Mouse (Mus musculus): ENCODE data around the gene Pde1b. TPM values are rescaled to one million over a fixed set of nuclear protein-coding genes. Genes with fewer than 3 reads are reported as not detected.

Pde1b gene
- total and polyA plus RNA-seq, 3 experiments = 1.3 to 2.6 (median 1.9) TPM

DNA sequence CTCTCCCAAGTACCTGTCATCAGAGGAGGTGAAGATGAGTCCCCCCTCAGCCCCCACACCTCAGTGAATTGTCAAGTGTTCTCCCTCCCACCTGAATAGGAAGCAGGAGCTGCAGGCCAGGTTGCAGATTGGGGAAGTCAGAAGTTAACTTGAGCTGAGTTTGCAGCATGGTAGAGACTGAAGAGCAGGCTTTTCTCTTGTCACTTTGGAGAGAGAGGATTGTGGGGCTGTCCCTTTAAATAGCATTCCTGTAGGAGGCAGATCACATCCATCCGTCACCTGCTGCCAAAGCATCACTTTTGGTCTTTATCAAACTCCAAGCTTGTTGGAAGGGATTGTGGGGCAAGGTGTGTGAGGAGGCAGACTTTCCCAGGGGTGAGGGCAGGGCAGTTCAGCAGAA lies 2.1 kb upstream of the Pde1b start:
- TF ChIP-seq POLR2AphosphoS5 (IDR thresholded peaks at IDR 0.05; ENCODE audit: insufficient replicate concordance, low read depth, low read length) (no peak), GATA1 (IDR thresholded peaks at IDR 0.05; ENCODE audit: borderline replicate concordance, low read length) (no peak), TAL1 (conservative IDR thresholded peaks at IDR 0.05; ENCODE audit: low read depth, low read length) (no peak), CTCF (IDR thresholded peaks at IDR 0.05; ENCODE audit: low read depth, low read length) (no peak), GATA2 (IDR thresholded peaks at IDR 0.05; ENCODE audit: borderline replicate concordance, low read depth, low read length) (no peak)
- ATAC-seq (ENCODE audit: extremely low read depth, insufficient number of reproducible peaks, low FRiP score, poor library complexity, severe bottlenecking) (no peak), DNase-seq (ENCODE audit: low spot score) (no peak)
- H3K4me3 ChIP-seq (ENCODE audit: low read depth, low read length) = no peak overlapping the region
- peaks cover 32% of the 10 kb centered on the region for H3K36me3 ChIP-seq (replicated peaks)
- peaks cover 3% of the 10 kb centered on the region; the same call in 1 of the 2 replicates for H3K27me3 ChIP-seq (ENCODE audit: insufficient read depth, low read length)
- H3K9me3 ChIP-seq (replicated peaks) = no peaks in the 10 kb centered on the region
- H3K4me1 ChIP-seq (ENCODE audit: insufficient read depth, low read depth, low read length) = no peaks in the 10 kb centered on the region; the same call in 1 of the 2 replicates

DNA sequence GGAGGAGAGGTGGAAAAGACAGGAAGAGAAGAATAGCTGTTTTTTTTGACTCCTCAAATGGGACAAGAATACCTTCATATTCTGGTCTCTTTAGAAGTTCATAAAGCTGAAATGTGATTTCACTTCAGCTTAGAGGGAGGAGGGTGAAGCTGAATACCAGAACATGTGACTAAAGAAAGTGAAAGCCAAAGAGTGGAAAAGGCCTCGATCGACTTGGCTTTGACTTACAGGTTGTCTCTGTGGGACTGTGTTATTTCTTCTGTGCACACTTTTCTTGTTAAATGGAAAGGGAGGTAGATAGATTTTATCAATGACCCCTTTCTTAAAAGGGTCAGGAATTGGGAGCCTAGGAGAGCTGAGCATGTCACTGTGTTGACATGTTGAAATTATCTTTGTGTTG lies 1.6 kb upstream of the Pde1b start:
- peaks cover 29% of the 10 kb centered on the region for H3K36me3 ChIP-seq (replicated peaks)

DNA sequence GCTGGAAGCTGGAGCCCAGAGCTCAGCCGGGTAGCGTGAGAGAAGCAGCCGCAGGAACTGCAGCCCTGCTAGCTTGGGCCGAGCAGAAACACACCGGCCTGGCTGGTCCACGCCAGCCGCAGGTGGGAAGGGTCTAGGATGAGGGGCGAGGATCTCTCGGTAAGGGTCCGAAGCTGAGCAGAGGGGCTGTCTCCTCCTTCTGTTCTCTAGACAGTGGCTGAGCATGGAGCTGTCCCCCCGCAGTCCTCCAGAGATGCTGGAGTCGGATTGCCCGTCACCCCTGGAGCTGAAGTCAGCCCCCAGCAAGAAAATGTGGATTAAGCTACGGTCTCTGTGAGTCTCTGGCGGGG lies 392 bp downstream of the Pde1b start:
- TF ChIP-seq POLR2AphosphoS5 (IDR thresholded peaks at IDR 0.05; ENCODE audit: insufficient replicate concordance, low read depth, low read length) (no peak), GATA2 (IDR thresholded peaks at IDR 0.05; ENCODE audit: borderline replicate concordance, low read depth, low read length) (no peak), TAL1 (conservative IDR thresholded peaks at IDR 0.05; ENCODE audit: low read depth, low read length) (no peak), CTCF (IDR thresholded peaks at IDR 0.05; ENCODE audit: low read depth, low read length) (no peak), GATA1 (IDR thresholded peaks at IDR 0.05; ENCODE audit: borderline replicate concordance, low read length) (no peak)
- no peaks in the 10 kb centered on the region; the same call in 1 of the 2 replicates for H3K4me1 ChIP-seq (ENCODE audit: insufficient read depth, low read depth, low read length)
- peaks cover 3% of the 10 kb centered on the region; the same call in 1 of the 2 replicates for H3K27me3 ChIP-seq (ENCODE audit: insufficient read depth, low read length)
- H3K9me3 ChIP-seq (replicated peaks) = no peaks in the 10 kb centered on the region
- no peak for ATAC-seq (ENCODE audit: extremely low read depth, insufficient number of reproducible peaks, low FRiP score, poor library complexity, severe bottlenecking)
- H3K36me3 ChIP-seq (replicated peaks) = peaks cover 12% of the 10 kb centered on the region
- H3K4me3 ChIP-seq (ENCODE audit: low read depth, low read length) = no peak overlapping the region
- no peak for DNase-seq (ENCODE audit: low spot score)

More for the DNA sequence above, 1.6 kb upstream of the Pde1b start:
- Histone ChIP-seq H3K27me3 (ENCODE audit: insufficient read depth, low read length) (peaks cover 3% of the 10 kb centered on the region; the same call in 1 of the 2 replicates), H3K4me3 (ENCODE audit: low read depth, low read length) (no peak overlapping the region), H3K4me1 (ENCODE audit: insufficient read depth, low read depth, low read length) (no peaks in the 10 kb centered on the region; the same call in 1 of the 2 replicates), H3K9me3 (replicated peaks) (no peaks in the 10 kb centered on the region)
- ATAC-seq (ENCODE audit: extremely low read depth, insufficient number of reproducible peaks, low FRiP score, poor library complexity, severe bottlenecking) (no peak), DNase-seq (ENCODE audit: low spot score) (no peak)
- TF ChIP-seq GATA1 (IDR thresholded peaks at IDR 0.05; ENCODE audit: borderline replicate concordance, low read length) (no peak), POLR2AphosphoS5 (IDR thresholded peaks at IDR 0.05; ENCODE audit: insufficient replicate concordance, low read depth, low read length) (no peak), CTCF (IDR thresholded peaks at IDR 0.05; ENCODE audit: low read depth, low read length) (no peak), TAL1 (conservative IDR thresholded peaks at IDR 0.05; ENCODE audit: low read depth, low read length) (no peak)

DNA sequence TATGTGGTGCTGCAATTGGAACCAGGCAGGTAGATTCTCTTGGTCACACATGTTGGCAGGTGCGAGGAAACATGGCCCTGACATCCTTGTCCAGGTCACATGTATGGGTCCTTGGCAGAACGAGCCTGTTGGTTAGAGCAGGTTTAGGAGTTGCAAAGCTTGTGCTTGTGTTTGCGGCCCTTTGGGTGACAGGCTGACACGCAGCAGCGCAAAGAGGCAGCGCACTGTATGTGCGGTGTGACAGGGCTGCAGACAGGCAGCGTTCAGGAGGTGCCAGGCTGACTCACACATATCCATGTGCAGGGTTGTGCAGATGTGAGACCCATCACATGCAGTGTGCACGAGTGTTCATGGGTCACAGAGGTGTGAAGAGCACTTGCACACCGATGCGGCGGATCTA lies 826 bp downstream of the Pde1b start:
- DNase-seq (ENCODE audit: low spot score) (no peak), ATAC-seq (ENCODE audit: extremely low read depth, insufficient number of reproducible peaks, low FRiP score, poor library complexity, severe bottlenecking) (no peak)
- Histone ChIP-seq H3K4me3 (ENCODE audit: low read depth, low read length) (no peak overlapping the region; the same call in 1 of the 2 replicates), H3K36me3 (replicated peaks) (peaks cover 12% of the 10 kb centered on the region), H3K4me1 (ENCODE audit: insufficient read depth, low read depth, low read length) (no peaks in the 10 kb centered on the region; the same call in 1 of the 2 replicates), H3K9me3 (replicated peaks) (no peaks in the 10 kb centered on the region), H3K27me3 (ENCODE audit: insufficient read depth, low read length) (peaks cover 3% of the 10 kb centered on the region; the same call in 1 of the 2 replicates)
- TF ChIP-seq GATA1 (IDR thresholded peaks at IDR 0.05; ENCODE audit: borderline replicate concordance, low read length) = no peak
- no peak for TF ChIP-seq TAL1 (conservative IDR thresholded peaks at IDR 0.05; ENCODE audit: low read depth, low read length)
- TF ChIP-seq CTCF (IDR thresholded peaks at IDR 0.05; ENCODE audit: low read depth, low read length) = no peak
- TF ChIP-seq POLR2AphosphoS5 (IDR thresholded peaks at IDR 0.05; ENCODE audit: insufficient replicate concordance, low read depth, low read length) = no peak
- TF ChIP-seq GATA2 (IDR thresholded peaks at IDR 0.05; ENCODE audit: borderline replicate concordance, low read depth, low read length) = no peak

DNA sequence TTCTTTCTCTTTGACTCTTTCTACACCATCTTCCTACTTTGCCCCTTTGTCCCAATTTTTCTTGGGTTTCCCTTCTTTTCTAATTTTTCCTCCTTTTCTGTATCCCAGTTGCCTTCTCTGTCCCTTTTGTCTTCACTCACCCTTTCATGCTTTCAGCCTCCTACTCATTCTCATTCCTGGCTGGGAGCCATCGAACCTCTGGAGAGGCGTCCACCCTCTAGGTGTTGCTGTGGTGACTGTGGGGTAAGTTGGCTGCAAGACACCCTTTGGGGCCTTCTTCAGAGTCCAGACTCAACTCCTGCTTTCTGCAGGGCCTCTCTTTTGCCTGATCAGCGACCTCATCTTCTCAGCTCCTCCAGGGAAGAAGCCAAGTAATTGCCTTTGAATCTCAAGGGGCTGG lies 6.5 kb downstream of the Pde1b start:
- ATAC-seq (ENCODE audit: extremely low read depth, insufficient number of reproducible peaks, low FRiP score, poor library complexity, severe bottlenecking) (no peak), DNase-seq (ENCODE audit: low spot score) (no peak)
- Histone ChIP-seq H3K27me3 (ENCODE audit: insufficient read depth, low read length) (peaks cover 6% of the 10 kb centered on the region; the same call in 1 of the 2 replicates), H3K36me3 (replicated peaks) (no peaks in the 10 kb centered on the region), H3K4me3 (ENCODE audit: low read depth, low read length) (no peak overlapping the region), H3K9me3 (replicated peaks) (no peaks in the 10 kb centered on the region), H3K4me1 (ENCODE audit: insufficient read depth, low read depth, low read length) (no peaks in the 10 kb centered on the region)
- TF ChIP-seq TAL1 (conservative IDR thresholded peaks at IDR 0.05; ENCODE audit: low read depth, low read length) (no peak), GATA2 (IDR thresholded peaks at IDR 0.05; ENCODE audit: borderline replicate concordance, low read depth, low read length) (no peak), GATA1 (IDR thresholded peaks at IDR 0.05; ENCODE audit: borderline replicate concordance, low read length) (no peak), POLR2AphosphoS5 (IDR thresholded peaks at IDR 0.05; ENCODE audit: insufficient replicate concordance, low read depth, low read length) (no peak), CTCF (IDR thresholded peaks at IDR 0.05; ENCODE audit: low read depth, low read length) (no peak)

- H3K4me1 ChIP-seq (ENCODE audit: insufficient read depth, low read depth, low read length) = no peaks in the 10 kb centered on the region
- ATAC-seq (ENCODE audit: extremely low read depth, insufficient number of reproducible peaks, low FRiP score, poor library complexity, severe bottlenecking) = no peak
These were observed 8.8 kb downstream of the Pde1b start for GRCm38 (mm10) chr15:103511652-103512051.

More at GRCm38 (mm10) chr15:103511652-103512051, 8.8 kb downstream of the Pde1b start:
- Histone ChIP-seq H3K36me3 (replicated peaks) (no peaks in the 10 kb centered on the region), H3K4me3 (ENCODE audit: low read depth, low read length) (no peak overlapping the region), H3K9me3 (replicated peaks) (no peaks in the 10 kb centered on the region), H3K27me3 (ENCODE audit: insufficient read depth, low read length) (peaks cover 16% of the 10 kb centered on the region; the same call in 1 of the 2 replicates)
- no peak for TF ChIP-seq CTCF (IDR thresholded peaks at IDR 0.05; ENCODE audit: low read depth, low read length)
- no peak for TF ChIP-seq POLR2AphosphoS5 (IDR thresholded peaks at IDR 0.05; ENCODE audit: insufficient replicate concordance, low read depth, low read length)
- no peak for TF ChIP-seq TAL1 (conservative IDR thresholded peaks at IDR 0.05; ENCODE audit: low read depth, low read length)
- no peak for TF ChIP-seq GATA2 (IDR thresholded peaks at IDR 0.05; ENCODE audit: borderline replicate concordance, low read depth, low read length)
- TF ChIP-seq GATA1 (IDR thresholded peaks at IDR 0.05; ENCODE audit: borderline replicate concordance, low read length) = no peak
- no peak for DNase-seq (ENCODE audit: low spot score)

Measured in G1E (cell line).